Mouse (Mus musculus) adrenal gland (tissue): Measurements from ENCODE around the gene Tcf12.

ENCODE experiments used
- intact Hi-C: fragments of 180-260 bp; cut with DNase I; formaldehyde crosslinking; loops from one replicate; pipeline ENCODE4 v1.15.1; 2025

The Tcf12 gene

GRCm38 (mm10) chr9:72088893-72089611 is 22.6 kb downstream of the Tcf12 start:
- intact Hi-C loops: no loop called here

- intact Hi-C loops: no loop called here
Measured at GRCm38 (mm10) chr9:72085017-72085416, 26.7 kb downstream of the Tcf12 start.

- intact Hi-C loops: no loop called here
Measured at GRCm38 (mm10) chr9:72084131-72084530, 27.5 kb downstream of the Tcf12 start.

- intact Hi-C loops: no loop called here
Measured at GRCm38 (mm10) chr9:72076158-72076557, 35.5 kb downstream of the Tcf12 start.

- intact Hi-C loops: no loop called here
Measured at GRCm38 (mm10) chr9:72066151-72066550, 45.5 kb downstream of the Tcf12 start.

- intact Hi-C loops: no loop called here
Measured at GRCm38 (mm10) chr9:72053144-72053543, 58.5 kb downstream of the Tcf12 start.

GRCm38 (mm10) chr9:72040156-72040555 is 71.5 kb downstream of the Tcf12 start:
- intact Hi-C loops: no loop called here

GRCm38 (mm10) chr9:72039369-72039768 is 72.3 kb downstream of the Tcf12 start:
- intact Hi-C loops: no loop called here

- intact Hi-C loops: no loop called here
Measured at GRCm38 (mm10) chr9:72037059-72037516, 74.6 kb downstream of the Tcf12 start.

GRCm38 (mm10) chr9:72036257-72036656 is 75.4 kb downstream of the Tcf12 start:
- intact Hi-C loops: no loop called here

- intact Hi-C loops: no loop called here
Measured at GRCm38 (mm10) chr9:72033271-72033670, 78.4 kb downstream of the Tcf12 start.

- intact Hi-C loops: no loop called here
Measured at GRCm38 (mm10) chr9:72030274-72030673, 81.4 kb downstream of the Tcf12 start.

- intact Hi-C loops: no loop called here
Measured at GRCm38 (mm10) chr9:72029601-72030000, 82.1 kb downstream of the Tcf12 start.

- intact Hi-C loops: no loop called here
Measured at GRCm38 (mm10) chr9:72023274-72023673, 88.4 kb downstream of the Tcf12 start.

- intact Hi-C loops: no loop called here
Measured at GRCm38 (mm10) chr9:72021512-72021911, 90.2 kb downstream of the Tcf12 start.

GRCm38 (mm10) chr9:72016021-72016420 is 95.7 kb downstream of the Tcf12 start:
- intact Hi-C loops: no loop called here

GRCm38 (mm10) chr9:72014585-72015381 is 96.9 kb downstream of the Tcf12 start:
- intact Hi-C loops: no loop called here

- intact Hi-C loops: no loop called here
Measured at GRCm38 (mm10) chr9:72013541-72013940, 98.1 kb downstream of the Tcf12 start.

GRCm38 (mm10) chr9:72008634-72009033 is 103.0 kb downstream of the Tcf12 start:
- intact Hi-C loops: no loop called here

- intact Hi-C loops: no loop called here
Measured at GRCm38 (mm10) chr9:71991147-71991546, 120.5 kb downstream of the Tcf12 start.

GRCm38 (mm10) chr9:71990376-71990775 is 121.3 kb downstream of the Tcf12 start:
- intact Hi-C loops: no loop called here

- intact Hi-C loops: no loop called here
Measured at GRCm38 (mm10) chr9:71989663-71990062, 122.0 kb downstream of the Tcf12 start.

GRCm38 (mm10) chr9:71986716-71987115 is 125.0 kb downstream of the Tcf12 start:
- intact Hi-C loops: no loop called here
